Mouse (Mus musculus) yolk sac, embryonic 10.5 days (tissue): ENCODE results near the gene Caly.
A peak's percentile ranks its signal among the peaks of the same experiment; 100 is the strongest.

Experiments used
- DNase-seq: peaks from one replicate; pipeline ENCODE4 v3.0.0-alpha.2; 2017; ENCODE audit warnings: low spot score

The Caly gene

GRCm38 (mm10) chr7:140082242-140082678 lies at the start of gene Caly:
Gene Caly (minus strand): TSS chr7:140082548.
- DNase-seq: no peak

- no peak for DNase-seq
Observed at GRCm38 (mm10) chr7:140127911-140128310, 45.6 kb upstream of the Caly start.

GRCm38 (mm10) chr7:140126934-140127333 lies 44.6 kb upstream of the Caly start:
- no peak for DNase-seq

GRCm38 (mm10) chr7:140126022-140126350 lies 43.6 kb upstream of the Caly start:
- DNase-seq: peak; percentile 6

DNA sequence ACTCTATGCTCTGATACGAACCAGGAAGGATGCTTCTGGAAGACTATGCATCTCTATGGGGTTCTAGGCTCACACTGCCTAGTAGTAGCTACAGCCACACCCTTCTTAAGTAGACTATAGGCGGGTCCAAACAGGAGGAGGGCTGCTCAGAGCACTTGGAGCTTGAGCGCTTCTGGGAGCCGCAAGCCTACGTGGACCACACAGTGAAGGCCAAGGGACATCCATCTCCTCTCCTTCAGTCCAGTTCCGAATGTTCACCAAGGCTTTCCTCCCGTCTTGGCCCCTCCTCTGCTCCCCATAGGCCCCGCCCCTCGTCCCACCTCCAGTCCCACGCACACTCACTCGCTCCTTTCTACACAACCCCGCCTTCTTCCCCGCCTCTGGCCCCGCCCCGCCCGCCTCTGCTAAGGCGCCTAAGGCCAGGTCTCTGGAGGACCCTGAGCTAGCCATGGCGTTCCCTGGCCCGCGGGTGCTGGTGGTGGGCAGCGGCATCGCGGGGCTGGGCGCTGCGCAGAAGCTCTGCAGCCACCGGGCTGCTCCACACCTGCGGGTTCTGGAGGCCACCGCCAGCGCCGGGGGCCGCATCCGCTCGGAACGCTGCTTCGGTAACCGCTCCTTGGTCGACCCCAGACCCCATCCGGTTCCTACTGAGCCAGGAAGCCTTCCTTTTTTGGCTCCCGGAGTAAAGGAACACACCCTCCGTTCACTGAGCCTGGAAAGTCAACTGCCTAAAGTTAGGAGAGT lies 43.1 kb upstream of the Caly start:
- DNase-seq: peak; percentile 97

- no peak for DNase-seq
Observed at GRCm38 (mm10) chr7:140124382-140124781, 42.0 kb upstream of the Caly start.

GRCm38 (mm10) chr7:140122765-140123164 lies 40.4 kb upstream of the Caly start:
- DNase-seq: no peak

DNA sequence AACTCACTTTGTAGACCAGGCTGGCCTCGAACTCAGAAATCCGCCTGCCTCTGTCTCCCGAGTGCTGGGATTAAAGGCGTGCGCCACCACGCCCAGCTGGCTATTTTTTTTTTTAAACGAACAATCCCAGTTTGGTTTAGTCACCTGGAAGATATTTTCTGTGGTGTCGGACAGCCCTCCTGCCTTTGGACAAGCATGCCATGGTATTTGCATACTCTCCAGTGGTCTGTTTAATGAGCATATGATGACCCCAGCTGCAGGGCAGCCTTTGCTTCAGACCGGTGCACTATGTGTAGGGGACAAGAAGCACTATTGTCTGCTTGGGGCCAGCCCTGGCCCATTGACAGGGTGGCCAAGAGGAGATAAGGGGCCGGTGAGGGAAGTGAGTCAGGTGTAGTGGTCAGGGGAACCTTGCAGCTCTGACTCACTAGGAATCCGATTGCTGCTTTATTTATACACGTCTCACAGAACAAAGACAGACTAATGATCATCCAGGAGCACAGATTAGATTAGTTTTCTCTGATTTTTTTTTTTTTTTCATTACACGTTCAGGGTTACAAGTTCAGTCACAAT lies 39.1 kb upstream of the Caly start:
- DNase-seq: no peak

DNA sequence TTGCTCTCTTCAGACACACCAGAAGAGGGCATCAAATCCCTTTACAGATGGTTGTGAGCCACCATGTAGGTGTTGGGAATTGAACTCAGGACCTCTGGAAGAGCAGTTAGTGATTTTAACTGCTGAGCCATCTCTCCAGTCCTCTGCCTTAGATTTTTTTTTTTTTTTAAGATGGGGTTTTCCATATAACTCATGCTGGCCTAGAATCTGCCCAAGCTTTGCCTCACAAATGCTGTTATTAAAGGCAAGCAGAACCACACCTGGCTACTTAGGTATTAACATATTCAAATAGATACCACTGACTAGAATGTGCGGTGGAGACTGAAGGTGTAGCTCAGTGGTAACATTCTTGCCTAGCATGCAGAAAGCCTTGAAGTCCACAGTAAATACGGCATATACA lies 38.1 kb upstream of the Caly start:
- no peak for DNase-seq

GRCm38 (mm10) chr7:140116329-140117054 lies 34.1 kb upstream of the Caly start, which contains the start of gene Echs1:
Gene Echs1 (minus strand): TSS chr7:140116476.
- peak; percentile 86 for DNase-seq

- peak; percentile 66 for DNase-seq
Observed at GRCm38 (mm10) chr7:140115583-140116328, 33.4 kb upstream of the Caly start, which contains the start of gene Paox. Gene Paox (plus strand): TSS chr7:140115799.

- DNase-seq: no peak
Observed at GRCm38 (mm10) chr7:140111943-140112342, 29.6 kb upstream of the Caly start.

- no peak for DNase-seq
Observed at GRCm38 (mm10) chr7:140104009-140104408, 21.7 kb upstream of the Caly start.

DNA sequence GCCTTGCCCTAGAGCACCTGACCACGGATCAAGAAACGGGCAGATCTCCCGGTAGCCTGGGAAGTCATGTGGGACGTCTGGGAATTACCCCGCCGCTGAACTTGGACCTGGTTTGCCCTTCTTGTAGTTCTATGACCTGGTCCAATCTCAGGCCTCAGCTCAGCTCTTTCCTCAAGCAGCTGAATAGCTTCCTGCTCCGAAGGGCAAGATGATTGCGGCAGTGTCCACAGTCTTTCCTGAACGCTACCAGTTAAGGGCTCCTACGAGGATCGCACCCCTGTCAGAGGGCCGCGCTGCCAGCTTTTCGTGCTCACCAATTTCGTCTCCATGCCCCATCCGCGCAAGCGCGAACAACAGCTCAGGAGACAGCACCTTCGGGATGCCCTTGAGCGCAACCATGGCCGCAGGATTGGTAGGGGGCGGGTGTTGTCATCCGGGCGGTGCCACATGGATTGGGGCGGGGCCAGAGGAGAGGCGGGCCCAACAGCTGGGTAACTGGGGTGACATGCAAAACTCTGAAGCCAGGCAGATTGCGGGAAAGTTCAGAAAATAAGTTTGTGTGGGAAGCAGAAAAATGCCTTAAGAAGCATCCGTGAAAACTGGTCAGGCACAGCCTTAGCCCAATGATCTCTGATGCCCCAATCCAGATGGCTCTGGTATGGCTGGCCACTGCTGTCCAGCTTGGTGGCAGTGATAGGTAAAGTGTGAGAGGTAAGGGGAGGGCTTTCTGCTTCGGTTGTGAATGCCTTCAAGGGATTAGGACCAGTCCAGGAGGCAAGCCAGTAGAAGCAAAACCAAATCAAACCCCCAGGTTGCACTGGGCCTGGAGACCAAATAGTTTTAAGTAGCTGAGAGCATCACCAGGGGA lies 19.9 kb upstream of the Caly start, which contains the start of gene Fuom:
Fuom (minus strand) TSS at position 449 of the 868 bp plus-strand sequence.
- DNase-seq: peak; percentile 69

GRCm38 (mm10) chr7:140101498-140101897 lies 19.1 kb upstream of the Caly start:
- DNase-seq: no peak

DNA sequence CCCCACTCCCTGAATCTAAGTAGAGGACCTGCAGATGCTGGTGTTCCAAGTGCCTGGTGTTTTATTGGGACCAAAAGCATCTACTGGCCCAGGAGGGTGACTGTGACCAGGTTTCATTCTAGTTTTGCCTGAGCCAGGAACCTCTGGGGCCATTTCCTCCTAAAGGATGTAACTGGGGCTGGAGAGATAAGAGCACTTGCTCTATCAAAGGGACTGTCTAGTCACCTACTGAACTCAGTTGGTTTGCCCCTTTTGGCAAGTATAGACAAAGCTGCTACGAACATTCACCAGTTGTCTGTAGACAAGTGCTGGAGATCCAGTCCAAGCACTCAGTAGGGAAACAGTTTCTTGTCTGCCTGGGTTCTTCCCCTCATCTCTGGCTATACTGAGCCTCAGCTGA lies 16.1 kb upstream of the Caly start:
- DNase-seq: no peak

DNA sequence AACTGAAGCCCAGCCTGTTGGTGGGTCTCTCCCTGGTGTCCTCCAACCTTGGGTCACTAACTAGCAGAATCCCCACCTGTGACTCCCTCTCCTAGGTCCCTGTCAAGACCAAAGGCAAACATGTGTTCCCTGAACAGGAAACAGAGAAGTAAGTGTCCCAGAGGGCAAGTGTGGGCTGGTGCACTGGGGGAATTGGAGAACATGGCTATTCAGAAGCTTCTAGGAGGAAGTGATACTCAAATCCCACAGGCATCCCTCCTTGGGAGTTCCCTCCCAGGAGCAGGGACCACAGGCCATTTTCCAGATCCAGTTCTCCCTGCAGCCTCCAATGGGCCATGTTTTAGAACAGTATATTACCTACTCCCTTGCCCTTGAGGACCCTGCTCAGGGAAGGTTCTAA lies 13.7 kb upstream of the Caly start:
- DNase-seq: no peak

GRCm38 (mm10) chr7:140095556-140095955 lies 13.2 kb upstream of the Caly start:
- DNase-seq: no peak

DNA sequence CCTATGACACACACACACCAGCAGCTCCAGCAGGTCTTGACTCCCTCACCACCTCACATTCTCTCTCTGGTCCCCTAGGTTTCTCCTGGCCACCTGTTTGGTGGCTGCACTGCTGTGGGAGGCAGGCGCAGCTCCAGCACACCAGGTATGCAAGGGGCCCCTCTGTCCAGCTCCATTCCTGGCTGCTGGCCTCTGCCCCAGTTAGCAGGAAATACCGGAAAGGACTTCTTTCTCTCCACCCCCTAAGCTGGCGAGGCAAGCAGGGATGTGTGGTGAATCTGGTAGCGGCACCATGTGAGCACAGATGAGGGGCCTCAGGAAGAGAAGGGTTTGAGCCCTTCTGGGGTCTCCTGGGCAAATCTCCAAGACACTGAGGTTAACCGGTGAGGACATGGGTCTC lies 12.6 kb upstream of the Caly start:
- no peak for DNase-seq

DNA sequence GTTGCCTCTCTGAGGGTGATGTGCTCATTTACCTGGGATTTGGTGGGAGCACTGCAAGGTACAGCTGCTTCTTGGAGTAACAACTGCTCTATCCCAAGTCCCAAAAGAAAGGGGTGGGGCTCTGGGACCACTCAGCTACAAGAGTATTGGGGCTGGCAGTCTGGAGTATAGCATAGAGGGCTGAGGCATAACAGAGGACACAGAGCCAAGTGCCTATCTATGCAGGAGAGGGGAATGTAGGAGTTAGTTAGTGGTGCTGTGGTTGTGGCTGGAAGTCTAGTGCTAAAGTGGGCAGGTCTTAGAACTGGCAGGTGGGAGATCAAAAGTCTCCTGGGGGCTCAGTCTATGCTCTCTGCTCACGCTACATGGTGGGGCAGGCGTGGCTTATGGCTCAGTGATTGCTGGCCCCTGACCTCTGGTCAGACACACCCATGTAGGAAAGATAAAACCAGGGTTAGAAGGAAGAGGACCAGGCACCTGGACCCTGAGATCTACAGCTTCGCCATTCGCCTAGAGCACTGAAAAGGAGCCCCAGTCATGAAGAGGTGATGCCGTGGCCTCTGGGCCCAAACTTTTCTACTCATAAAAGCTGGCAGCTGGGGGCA lies 10.7 kb upstream of the Caly start, which contains the start of gene Prap1:
Prap1 (plus strand) TSS at position 472 of the 605 bp plus-strand sequence.
- DNase-seq: no peak

DNA sequence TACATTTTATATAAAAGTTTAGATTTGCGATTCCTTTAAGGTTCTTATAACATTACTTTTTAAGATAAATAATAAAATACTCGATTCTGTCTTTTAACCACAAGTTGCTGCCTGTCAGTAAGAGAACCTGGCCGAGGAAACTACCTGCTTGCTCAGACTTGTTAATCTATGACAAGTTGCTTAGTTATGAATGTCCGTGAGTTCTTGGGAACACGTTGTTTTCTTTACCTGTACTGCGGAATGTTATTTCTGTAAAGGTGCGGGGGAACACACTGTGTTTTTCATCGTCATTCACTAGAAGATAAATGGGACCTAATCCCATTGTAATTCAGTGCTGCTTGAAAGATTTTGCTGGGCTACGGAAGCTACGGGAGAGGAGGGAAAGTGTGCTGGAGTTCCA lies 8.3 kb upstream of the Caly start:
- no peak for DNase-seq
